Mouse (Mus musculus) gastrocnemius, adult 18-20 months (tissue): Measurements from ENCODE around the gene Gm10340. TPM values are rescaled to one million over a fixed set of nuclear protein-coding genes. Genes with fewer than 3 reads are reported as not detected.
A peak's percentile ranks its signal among the peaks of the same experiment; 100 is the strongest.
"Not testable (repeated sequence)": the region's sequence is repeated elsewhere in the genome, so short reads cannot be mapped to it uniquely, and the experiment has no call there.

Experiments used
- DNase-seq: peaks from one replicate; pipeline ENCODE4 v3.0.0; 2021; ENCODE audit warnings: low spot score
- long read RNA-seq, 2 experiments: library from polyadenylated mRNA; stranded (forward); transcript quantifications; one replicate each; pipeline ENCODE4 v2.0.0; 2021
- total RNA-seq, 2 experiments: library from RNA; stranded (reverse); gene quantifications; 2 replicates each; pipeline ENCODE4 v1.2.3; 2021

Gm10340 gene
- not detected for total RNA-seq
- long read RNA-seq, experiment 1 = 0 reads
- long read RNA-seq, experiment 2 = 0 reads

- not testable (repeated sequence) for DNase-seq
Measured at GRCm38 (mm10) chr14:3133697-3134096, at the start of gene Gm10340. Gene Gm10340, plus strand, starts transcription at chr14:3133997.

- DNase-seq = peak; percentile 1
Measured at GRCm38 (mm10) chr14:3116051-3116450, 17.7 kb upstream of the Gm10340 start.

GRCm38 (mm10) chr14:3187955-3188354 is 54.2 kb downstream of the Gm10340 start, which contains the start of gene Gm5795:
Gene Gm5795, plus strand, starts transcription at chr14:3188255.
- DNase-seq = not testable (repeated sequence)

Other genes starting within 250 kb of the Gm10340 start
- not detected for gene Gm2888, start 104.0 kb upstream of the Gm10340 start, total RNA-seq
- gene Gm2897, start 84.7 kb upstream of the Gm10340 start, total RNA-seq = not detected
- gene Gm5795, start 54.3 kb downstream of the Gm10340 start, total RNA-seq = not detected
- under 1 TPM in 1 of 2 experiments, not detected in 1; 0.32 TPM for gene D830030K20Rik, start 74.5 kb downstream of the Gm10340 start, total RNA-seq
- gene Gm2956, start 198.6 kb downstream of the Gm10340 start, total RNA-seq = not detected